ENCODE assay signal across 16 mouse cellular contexts in genomic region chr11:72407081-72407480, GRCm38 (mm10). TPM values are rescaled to one million over a fixed set of nuclear protein-coding genes. Genes with fewer than 3 reads are reported as not detected.
DNase-seq lines count a peak whose midpoint lies in the region; ATAC-seq and TF ChIP-seq lines count a peak whose summit lies in the region.
"Had no signal": no experiment of that assay in that cellular context is flagged by ENCODE, and none has a peak within 500 bp of the region (broad histone marks: within the 10 kb centered on the region; RNA-seq: fewer than 3 reads in every experiment).

No protein-coding gene starts in this region.

- no peak for TF ChIP-seq RAD21 in MEL (IDR thresholded peaks at IDR 0.05; ENCODE audit: low read depth, low read length)

- H3K4me1 ChIP-seq in kidney, embryonic 16.5 days (ENCODE audit: insufficient read depth, low read length): peaks cover 80% of the 10 kb centered on the region
- peaks cover 6 to 18% of the 10 kb centered on the region in 2 experiments; a peak in 3 of 4 replicates for H3K4me1 ChIP-seq in MEL (ENCODE audit: control insufficient read depth in 1 of 2, insufficient read depth in 2 of 2, low read length in 2 of 2)
- H3K4me1 ChIP-seq in intestine, postnatal 0 days (replicated peaks; ENCODE audit: control insufficient read depth, insufficient read depth, low read length): 0 out of 2 replicates have a peak, but pooled peaks cover 8% of the 10 kb centered on the region

- WGBS in kidney, embryonic 16.5 days: 22% methylated on average over 3 of the region's 3 CpGs
- WGBS in intestine, postnatal 0 days: 30% methylated on average over 3 of the region's 3 CpGs

- peak overlapping the region; percentile 66 for H3K27ac ChIP-seq in kidney, embryonic 16.5 days (ENCODE audit: low read length)
- no peak overlapping the region for H3K27ac ChIP-seq in MEL (ENCODE audit: control insufficient read depth, low read depth, low read length)
- H3K27ac ChIP-seq in intestine, postnatal 0 days (ENCODE audit: low read depth, low read length): no peak overlapping the region
- H3K27ac ChIP-seq: limb, embryonic 12.5 days had no signal

- H3K36me3 ChIP-seq in kidney, embryonic 16.5 days (ENCODE audit: insufficient read depth, low read length): no peaks in the 10 kb centered on the region
- H3K36me3 ChIP-seq in MEL (ENCODE audit: control insufficient read depth in 1 of 2, insufficient read depth in 2 of 2, low read length in 2 of 2): peaks cover 0 to 12% of the 10 kb centered on the region in 2 experiments; a peak in 2 of 4 replicates
- H3K36me3 ChIP-seq in intestine, postnatal 0 days (ENCODE audit: control insufficient read depth, insufficient read depth): no peaks in the 10 kb centered on the region
- H3K36me3 ChIP-seq: limb, embryonic 12.5 days had no signal

- peak; percentile 91 for DNase-seq in heart, adult 11 months
- no peak for DNase-seq in heart, postnatal 25 days (ENCODE audit: low spot score)
- no peak for DNase-seq in kidney, adult 18-20 months
- no peak for DNase-seq in MEL (ENCODE audit: low read depth, low spot score)
- DNase-seq in layer of hippocampus, adult 11-12 months (ENCODE audit: low spot score): no peak
- DNase-seq: adrenal gland, postnatal 25 days; kidney, postnatal 25 days; right cerebral cortex, adult 18-20 months had no signal

- 0 out of 2 replicates have a peak, but pooled peaks cover 4% of the 10 kb centered on the region for H3K27me3 ChIP-seq in kidney, embryonic 16.5 days (ENCODE audit: insufficient read depth, low read length)
- no peaks in the 10 kb centered on the region for H3K27me3 ChIP-seq in MEL (ENCODE audit: control insufficient read depth in 1 of 2, insufficient read depth in 2 of 2, low read length in 2 of 2)
- no peaks in the 10 kb centered on the region for H3K27me3 ChIP-seq in intestine, postnatal 0 days (replicated peaks; ENCODE audit: control insufficient read depth, insufficient read depth, low read length)

- no peaks in the 10 kb centered on the region for H3K9me3 ChIP-seq in kidney, embryonic 16.5 days (ENCODE audit: low read length)
- H3K9me3 ChIP-seq in MEL (replicated peaks; ENCODE audit: insufficient read depth, low read length): no peaks in the 10 kb centered on the region
- no peaks in the 10 kb centered on the region for H3K9me3 ChIP-seq in intestine, postnatal 0 days (ENCODE audit: control insufficient read depth)
- H3K9me3 ChIP-seq: limb, embryonic 12.5 days had no signal

- peak overlapping the region; percentile 83 for H3K4me3 ChIP-seq in kidney, embryonic 16.5 days (ENCODE audit: low read length)
- no peak overlapping the region; a peak in 1 of 4 replicates for H3K4me3 ChIP-seq in MEL (ENCODE audit: control insufficient read depth in 1 of 2, insufficient read depth in 1 of 2, low read depth in 2 of 2, low read length in 2 of 2)
- no peak overlapping the region for H3K4me3 ChIP-seq in intestine, postnatal 0 days (ENCODE audit: low read depth, low read length)
- H3K4me3 ChIP-seq: limb, embryonic 12.5 days had no signal

- ATAC-seq in kidney, embryonic 16.5 days (ENCODE audit: low FRiP score, low TSS enrichment): no peak
- ATAC-seq in intestine, postnatal 0 days: no peak
- ATAC-seq in activated CD4-positive, CD25-positive, alpha-beta regulatory T cell, adult 4 months: no peak

- H3K9ac ChIP-seq in kidney, embryonic 16.5 days (replicated peaks; ENCODE audit: low read length): peak overlapping the region; percentile 56
- H3K9ac ChIP-seq in MEL (ENCODE audit: control insufficient read depth, low read depth, low read length, poor library complexity, severe bottlenecking): peak overlapping the region; percentile 20
- H3K9ac ChIP-seq in intestine, postnatal 0 days (ENCODE audit: low read depth, low read length): no peak overlapping the region; the same call in 1 of the 2 replicates
- H3K9ac ChIP-seq: limb, embryonic 12.5 days had no signal

- TF ChIP-seq CTCF in MEL (IDR thresholded peaks at IDR 0.05 in 2 of 3, conservative IDR thresholded peaks at IDR 0.05 in 1 of 3; ENCODE audit: control insufficient read depth in 1 of 3, insufficient read depth in 1 of 3, low read depth in 2 of 3, low read length in 3 of 3, poor library complexity in 1 of 3, severe bottlenecking in 1 of 3): no peak
- TF ChIP-seq CTCF in intestine, postnatal 0 days (IDR thresholded peaks at IDR 0.05; ENCODE audit: low read depth): no peak

- no peak for TF ChIP-seq POLR2A in MEL (IDR thresholded peaks at IDR 0.05; ENCODE audit: control insufficient read depth in 1 of 2, insufficient read depth in 1 of 2, low read depth in 1 of 2, low read length in 2 of 2, poor library complexity in 1 of 2)

- TF ChIP-seq EP300 in MEL (IDR thresholded peaks at IDR 0.05; ENCODE audit: low read depth in 1 of 2, low read length in 2 of 2): no peak

- no peaks in the 10 kb centered on the region for H3K79me2 ChIP-seq in MEL (ENCODE audit: control insufficient read depth, insufficient read depth, low read length, poor library complexity)

- H3K4me2 ChIP-seq in kidney, embryonic 16.5 days (replicated peaks; ENCODE audit: low read depth, low read length): peak overlapping the region; percentile 93
- 0 out of 2 replicates have a peak overlapping the region, but pooled peaks have one; percentile 35 for H3K4me2 ChIP-seq in intestine, postnatal 0 days (replicated peaks; ENCODE audit: low read depth)
- H3K4me2 ChIP-seq: limb, embryonic 12.5 days had no signal

- intact Hi-C loops in heart, postnatal 25 days (cut with DNase I): no loop called here

TF ChIP-seq in MEL, 35 proteins besides CTCF, POLR2A, EP300 and RAD21:
- no peak for TF ChIP-seq ZC3H11A (IDR thresholded peaks at IDR 0.05; ENCODE audit: low read depth, low read length)
TF ChIP-seq in MEL: peak in this region for 0.

RNA-seq across cellular contexts. Expression of gene Smtnl2, which starts 4.4 kb away (rescaled TPM):
- 10 to 100 TPM; 19.0 to 21.6 TPM for total RNA-seq in heart, postnatal 25 days (2021)
- polyA plus RNA-seq in kidney, embryonic 16.5 days (2015; fragmentation: Nextera tagmentation; extraction: Ambion mirVana): 109 and 124 TPM in 2 replicates
- total RNA-seq in MEL (2012; rRNA removed): 10.9 and 11.1 TPM in 2 replicates
- polyA plus RNA-seq in MEL (2012; ENCODE audit: insufficient read depth in 1 of 2, insufficient read length in 2 of 2, low read depth in 1 of 2, low replicate concordance in 2 of 2, missing spikeins in 1 of 2): 10 to 100 TPM in 1 of 2 experiments, not detected in 1; 10.2 TPM
- 7.8 and 8.1 TPM in 2 replicates for polyA plus RNA-seq in intestine, postnatal 0 days (2015; fragmentation: Nextera tagmentation; extraction: Ambion mirVana)
- polyA plus RNA-seq in activated CD4-positive, CD25-positive, alpha-beta regulatory T cell, adult 4 months (2017; shearing (Covaris generic)): not detected
- total RNA-seq: neutrophil, adult 5-6 weeks had no signal

RNA-seq across cellular contexts. Expression of gene Ggt6, which starts 28.2 kb away (rescaled TPM):
- total RNA-seq in heart, postnatal 25 days (2021): under 1 TPM in 1 of 2 experiments, not detected in 1; 0.31 TPM
- polyA plus RNA-seq in kidney, embryonic 16.5 days (2015; fragmentation: Nextera tagmentation; extraction: Ambion mirVana): 1.6 and 2.2 TPM in 2 replicates
- not detected in 2 replicates for total RNA-seq in MEL (2012; rRNA removed)
- under 1 TPM in 1 of 2 experiments, not detected in 1; 0.04 TPM for polyA plus RNA-seq in MEL (2012; ENCODE audit: insufficient read depth in 1 of 2, insufficient read length in 2 of 2, low read depth in 1 of 2, low replicate concordance in 2 of 2, missing spikeins in 1 of 2)
- 8.1 and 8.6 TPM in 2 replicates for polyA plus RNA-seq in intestine, postnatal 0 days (2015; fragmentation: Nextera tagmentation; extraction: Ambion mirVana)
- not detected for polyA plus RNA-seq in activated CD4-positive, CD25-positive, alpha-beta regulatory T cell, adult 4 months (2017; shearing (Covaris generic))
- total RNA-seq: common myeloid progenitor, adult 5-6 weeks; neutrophil, adult 5-6 weeks had no signal
- polyA plus RNA-seq: hindbrain, embryonic 11.5 days had no signal

RNA-seq across cellular contexts. Expression of gene Mybbp1a, which starts 34.1 kb away (rescaled TPM):
- total RNA-seq in heart, postnatal 25 days (2021): 10 to 100 TPM; 40.9 to 42.8 TPM
- polyA plus RNA-seq in kidney, embryonic 16.5 days (2015; fragmentation: Nextera tagmentation; extraction: Ambion mirVana): 175 and 177 TPM in 2 replicates
- total RNA-seq in MEL (2012; rRNA removed): 328 and 344 TPM in 2 replicates
- polyA plus RNA-seq in MEL (2012; ENCODE audit: insufficient read depth in 1 of 2, insufficient read length in 2 of 2, low read depth in 1 of 2, low replicate concordance in 2 of 2, missing spikeins in 1 of 2): 1,000 to 10,000 TPM in 1 of 2 experiments, 100 to 1,000 TPM in 1; 602 to 3,394 TPM
- polyA plus RNA-seq in intestine, postnatal 0 days (2015; fragmentation: Nextera tagmentation; extraction: Ambion mirVana): 37.3 and 40.7 TPM in 2 replicates
- polyA plus RNA-seq in activated CD4-positive, CD25-positive, alpha-beta regulatory T cell, adult 4 months (2017; shearing (Covaris generic)): 10 to 100 TPM; 55.5 to 77.9 TPM

RNA-seq across cellular contexts. Expression of gene Tekt1, which starts 44.8 kb away (rescaled TPM):
- total RNA-seq in heart, postnatal 25 days (2021): not detected
- polyA plus RNA-seq in kidney, embryonic 16.5 days (2015; fragmentation: Nextera tagmentation; extraction: Ambion mirVana): 6.1 and 6.5 TPM in 2 replicates
- not detected in 2 replicates for total RNA-seq in MEL (2012; rRNA removed)
- polyA plus RNA-seq in MEL (2012; ENCODE audit: insufficient read depth in 1 of 2, insufficient read length in 2 of 2, low read depth in 1 of 2, low replicate concordance in 2 of 2, missing spikeins in 1 of 2): not detected
- 0.08 TPM in 1 of 2 replicates, not detected in the other for polyA plus RNA-seq in intestine, postnatal 0 days (2015; fragmentation: Nextera tagmentation; extraction: Ambion mirVana)
- not detected for polyA plus RNA-seq in activated CD4-positive, CD25-positive, alpha-beta regulatory T cell, adult 4 months (2017; shearing (Covaris generic))
- total RNA-seq: neutrophil, adult 5-6 weeks had no signal
- polyA plus RNA-seq: spleen, adult 2 months had no signal
